Mouse (Mus musculus) cerebellum, adult 11 months (tissue): ENCODE measurements around the gene Adgrv1.
"Not testable (repeated sequence)": the region's sequence is repeated elsewhere in the genome, so short reads cannot be mapped to it uniquely, and the experiment has no call there.

Source experiments
- DNase-seq: peaks from one replicate; pipeline ENCODE4 v3.0.0; 2022

Adgrv1 gene

DNA sequence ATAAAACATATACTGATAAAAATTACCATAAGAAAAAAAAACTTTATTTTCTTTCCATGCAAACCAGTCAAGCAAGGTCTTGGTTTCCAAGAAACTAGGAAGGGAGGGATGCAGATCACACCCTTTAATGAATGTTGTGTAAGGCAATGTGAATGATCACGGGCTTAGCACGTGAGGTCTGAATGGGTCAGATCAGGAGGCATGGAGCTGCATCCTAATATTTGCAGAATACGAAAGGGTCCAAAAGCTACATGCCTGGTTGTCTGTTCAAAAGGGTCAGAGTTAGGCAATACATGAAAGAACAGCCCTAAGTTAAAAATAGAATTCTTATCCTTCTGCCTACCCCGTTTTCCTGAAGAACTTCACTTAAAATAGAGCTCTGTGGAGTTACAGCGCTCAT, 303.2 kb downstream of the Adgrv1 start:
- no peak for DNase-seq

- DNase-seq = no peak
Measured at GRCm38 (mm10) chr13:81328181-81328580, 304.8 kb downstream of the Adgrv1 start.

DNA sequence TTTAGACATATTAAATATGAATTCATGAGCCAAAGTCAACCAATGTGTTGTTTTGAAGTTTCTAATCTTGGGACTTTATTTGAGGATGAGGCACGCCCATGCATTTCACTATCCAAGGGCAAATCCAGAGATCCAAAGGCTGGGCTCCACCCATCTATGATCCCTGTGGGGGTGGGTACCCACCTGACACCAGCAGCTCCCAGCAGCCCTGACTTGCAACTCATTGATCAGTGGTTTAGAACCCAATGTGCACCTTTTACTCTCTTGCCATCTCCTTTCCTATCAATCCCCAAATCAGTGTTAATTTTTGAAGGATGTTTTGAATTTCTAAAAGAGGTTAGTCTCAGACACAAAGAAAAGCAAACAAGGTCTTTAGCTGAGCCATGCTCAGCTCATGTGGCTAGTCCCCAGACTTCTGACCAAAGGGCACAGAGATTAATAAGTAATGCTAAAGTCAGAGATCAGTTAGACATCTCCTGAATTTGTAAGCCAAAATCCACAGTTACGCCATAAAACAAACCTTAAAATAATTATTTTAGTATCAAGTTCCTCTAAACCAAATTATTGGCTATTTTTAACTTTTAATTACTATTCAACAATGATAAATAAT, 307.2 kb downstream of the Adgrv1 start:
- no peak for DNase-seq

GRCm38 (mm10) chr13:81323546-81324316, 309.2 kb downstream of the Adgrv1 start:
- DNase-seq = no peak

DNA sequence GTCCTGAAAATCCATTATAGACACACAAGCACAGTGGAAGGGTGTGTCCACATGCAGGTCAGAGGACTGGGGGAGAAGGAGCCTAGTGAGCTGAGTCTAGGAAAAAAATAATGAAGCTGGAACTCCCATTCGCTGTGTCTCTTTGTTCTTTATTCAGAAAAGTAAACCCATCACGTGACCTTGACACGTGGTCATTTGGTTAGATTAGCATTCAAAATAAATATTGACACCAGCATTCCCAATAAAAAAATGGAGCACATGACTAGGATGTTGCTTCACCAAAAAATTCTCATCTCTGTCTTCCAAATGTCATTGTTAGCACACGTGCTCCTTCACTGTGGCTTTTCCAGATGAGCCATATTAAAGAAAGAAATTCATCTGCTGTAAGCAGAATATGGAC, 316.4 kb downstream of the Adgrv1 start:
- no peak for DNase-seq

- DNase-seq = no peak
Measured at GRCm38 (mm10) chr13:81314306-81315120, 318.4 kb downstream of the Adgrv1 start.

GRCm38 (mm10) chr13:81312148-81312547, 320.8 kb downstream of the Adgrv1 start:
- DNase-seq = no peak

GRCm38 (mm10) chr13:81300851-81301250, 332.1 kb downstream of the Adgrv1 start:
- no peak for DNase-seq

DNA sequence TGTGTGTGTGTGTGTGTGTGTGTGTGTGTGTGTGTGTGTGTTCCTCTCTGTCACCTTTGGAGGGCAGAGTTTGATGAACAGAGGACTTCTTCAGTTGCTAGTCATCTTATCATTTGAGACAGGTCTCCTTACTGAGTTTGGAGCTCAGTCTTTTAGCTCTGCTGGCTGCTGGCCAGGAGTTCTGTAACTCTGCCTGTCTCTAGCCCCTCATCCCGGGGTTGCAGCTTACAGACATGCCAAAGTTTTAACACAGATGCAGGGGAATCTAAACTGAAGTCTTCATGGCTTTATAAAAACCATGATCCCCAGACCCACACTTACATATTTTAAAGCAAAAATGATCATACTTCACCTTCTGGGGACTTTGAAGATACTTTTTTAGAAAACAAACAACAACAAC, 338.8 kb downstream of the Adgrv1 start:
- DNase-seq = no peak

- no peak for DNase-seq
Measured at GRCm38 (mm10) chr13:81282193-81282592, 350.8 kb downstream of the Adgrv1 start.

GRCm38 (mm10) chr13:81280650-81281229, 352.2 kb downstream of the Adgrv1 start:
- no peak for DNase-seq

- no peak for DNase-seq
Measured at GRCm38 (mm10) chr13:81279351-81279736, 353.6 kb downstream of the Adgrv1 start.

- no peak for DNase-seq
Measured at GRCm38 (mm10) chr13:81278669-81279350, 354.1 kb downstream of the Adgrv1 start.

- DNase-seq = no peak
Measured at GRCm38 (mm10) chr13:81273837-81274236, 359.1 kb downstream of the Adgrv1 start.

GRCm38 (mm10) chr13:81270396-81270795, 362.6 kb downstream of the Adgrv1 start:
- DNase-seq = no peak

DNA sequence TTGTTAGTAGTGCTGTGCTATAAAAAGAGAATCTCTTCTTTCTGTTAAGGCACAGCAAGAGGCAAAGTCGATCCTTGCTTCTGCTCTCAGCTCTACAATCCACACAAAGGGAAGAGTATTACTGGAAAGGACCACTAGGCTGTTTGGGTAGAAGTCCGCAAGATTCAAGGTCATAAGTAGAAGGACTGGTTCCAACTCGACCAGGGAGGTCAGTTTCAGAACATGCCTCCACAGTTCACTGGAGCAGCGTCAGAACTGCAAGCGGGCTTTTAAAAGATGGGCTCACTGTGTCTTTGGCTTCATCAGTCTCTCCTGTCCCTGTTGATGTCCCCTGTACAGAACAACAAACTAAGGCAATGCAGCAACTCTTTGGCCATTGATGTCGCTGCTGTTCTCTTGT, 363.9 kb downstream of the Adgrv1 start:
- no peak for DNase-seq

DNA sequence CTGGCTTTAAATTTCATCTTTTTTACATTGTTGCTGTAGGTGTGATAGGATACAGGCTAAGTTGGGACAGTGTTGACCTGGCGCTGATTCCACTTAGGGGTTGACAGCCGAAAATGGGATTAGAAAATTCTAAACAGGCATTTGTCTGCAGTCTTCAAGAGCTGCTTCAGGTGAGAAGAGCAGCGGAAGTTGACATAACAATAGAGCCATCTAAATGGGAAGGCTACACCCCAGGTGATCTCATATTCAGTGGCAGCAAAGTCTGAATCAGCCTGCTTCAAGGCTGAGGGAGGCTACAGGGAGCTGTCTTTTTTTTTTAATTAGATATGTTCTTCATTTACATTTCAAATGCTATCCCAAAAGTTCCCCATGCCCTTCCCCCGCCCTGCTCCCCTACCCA, 365.5 kb downstream of the Adgrv1 start:
- DNase-seq = not testable (repeated sequence)

GRCm38 (mm10) chr13:81264465-81264864, 368.5 kb downstream of the Adgrv1 start:
- no peak for DNase-seq

DNA sequence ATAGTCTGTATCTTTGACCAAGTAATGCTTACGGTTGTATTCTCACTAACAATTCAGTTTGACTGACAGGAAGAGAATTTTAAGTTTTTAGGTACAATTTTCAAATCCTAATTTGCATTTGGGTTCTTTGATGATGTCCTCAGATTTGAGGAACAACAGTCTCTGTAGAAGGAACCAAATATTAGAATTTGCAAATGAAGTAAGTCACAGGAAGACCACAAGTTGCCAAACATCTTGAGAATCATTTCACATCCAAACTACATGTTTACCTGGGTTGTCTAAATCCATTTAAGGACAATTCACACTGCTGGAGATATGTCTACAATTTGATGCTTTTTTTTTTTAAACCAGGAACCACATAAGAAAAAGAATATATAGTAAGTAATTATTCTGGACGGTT, 391.8 kb downstream of the Adgrv1 start:
- no peak for DNase-seq

- DNase-seq = no peak
Measured at GRCm38 (mm10) chr13:81239836-81240235, 393.1 kb downstream of the Adgrv1 start.

- DNase-seq = no peak
Measured at GRCm38 (mm10) chr13:81239427-81239826, 393.5 kb downstream of the Adgrv1 start.

GRCm38 (mm10) chr13:81238855-81239254, 394.1 kb downstream of the Adgrv1 start:
- DNase-seq = no peak

DNA sequence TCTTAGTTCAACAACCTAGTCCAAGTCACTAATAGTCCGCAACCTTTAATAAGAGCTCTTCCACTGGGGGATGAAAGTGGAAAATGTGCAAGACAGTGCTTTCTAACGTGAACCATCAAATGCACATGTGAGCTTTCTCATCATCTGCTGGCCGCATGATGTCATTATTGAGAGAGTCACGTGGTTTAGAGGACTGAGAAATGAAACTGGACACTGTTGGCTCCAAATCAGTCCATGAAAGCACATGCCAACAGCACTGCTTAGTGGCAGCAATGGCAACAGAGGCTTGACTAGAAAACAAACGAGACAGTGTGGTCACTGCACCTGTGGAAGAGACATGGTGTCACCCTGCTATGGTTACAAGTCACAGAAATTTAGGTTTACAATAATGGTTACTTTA, 395.0 kb downstream of the Adgrv1 start:
- DNase-seq = no peak
